Mouse (Mus musculus) embryonic stem cell, embryonic (primary cell): ENCODE results near the gene Tmco1.

Experiments used
- CTCF ChIA-PET, 4 experiments: fragments of 300-600 bp in 2 of 4; fragments of 350-600 bp in 2 of 4; sonication (Branson Sonifier 250); formaldehyde crosslinking; loops; one replicate each; lab custom pipeline; 2022; ENCODE audit warnings: inconsistent platforms in 2 of 4; lab: Charles Lee
- POLR2A ChIA-PET, 4 experiments: fragments of 300-600 bp in 2 of 4; fragments of 350-600 bp in 2 of 4; sonication (Branson Sonifier 250); formaldehyde crosslinking; loops; one replicate each; lab custom pipeline; 2022; ENCODE audit warnings: antibody characterized with exemption in 4 of 4, inconsistent platforms in 1 of 4; lab: Charles Lee

Gene Tmco1

DNA sequence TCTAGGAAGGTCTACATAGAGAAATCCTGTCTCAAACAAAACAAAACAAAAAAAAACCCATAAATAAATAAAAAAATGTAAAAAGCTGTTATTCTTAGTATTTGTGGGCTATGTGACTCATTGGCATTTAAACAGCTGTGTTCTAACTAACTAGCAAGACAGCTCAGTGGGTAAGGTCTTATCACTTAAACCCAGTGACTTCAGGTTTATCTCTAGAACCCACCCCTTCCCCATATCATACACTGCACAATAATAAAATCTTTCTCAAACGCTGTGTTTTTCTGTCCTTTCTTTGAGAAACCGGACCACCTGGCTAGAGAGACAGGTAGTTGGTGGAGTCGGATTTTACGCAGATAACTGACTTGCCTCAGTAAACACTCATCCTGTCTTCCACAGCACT lies 59.8 kb downstream of the Tmco1 start:
- ChIA-PET CTCF (interaction anchor here in 3 of 4 experiments (0.6 to 2.0 kb wide), 8 partner anchors 16 to 631 kb away, joined by 3 to 5 read pairs (median 4); partner anchors contain the start of gene Mgst3 (in 1 of the 3)), POLR2A (interaction anchor here in 1 of 4 experiments (0.9 to 1.5 kb wide), 6 partner anchors 9 to 79 kb away, joined by 3 to 7 read pairs (median 4); partner anchors contain the start of genes Aldh9a1 and Mgst3)

- POLR2A ChIA-PET, result interaction anchor here in 1 of 4 experiments (0.7 to 1.5 kb wide), 6 partner anchors 9 to 79 kb away, joined by 3 to 4 read pairs (median 3); partner anchors contain the start of genes Aldh9a1 and Mgst3
- CTCF ChIA-PET, result interaction anchor here in 2 of 4 experiments (1.6 to 2.0 kb wide), 2 partner anchors 276 kb away, joined by 3 to 5 read pairs; no protein-coding TSS in a partner anchor
These were observed 60.3 kb downstream of the Tmco1 start for GRCm38 (mm10) chr1:167368513-167368912.

DNA sequence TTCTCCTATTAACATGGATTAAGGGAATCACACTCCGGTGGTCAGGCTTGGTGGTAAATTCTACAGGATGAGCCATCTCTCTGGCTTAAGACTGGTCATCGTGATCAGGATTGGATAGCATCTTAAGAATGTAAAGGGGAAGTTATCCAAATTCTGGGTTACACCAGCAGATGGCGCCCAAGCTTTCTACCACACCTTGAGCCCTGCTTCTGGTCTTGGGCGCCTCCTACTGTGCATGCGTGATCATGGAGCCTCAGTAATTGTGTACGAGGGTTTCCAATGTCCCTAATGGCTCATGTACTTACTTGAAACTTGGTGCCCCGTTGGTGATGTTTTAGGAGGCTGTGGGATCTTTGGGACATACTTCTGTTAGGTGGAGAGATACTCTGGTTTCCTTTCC lies 61.7 kb downstream of the Tmco1 start:
- CTCF ChIA-PET, result interaction anchor here (0.6 to 1.8 kb wide), 42 partner anchors 8 to 324 kb away, joined by 3 to 21 read pairs (median 4); partner anchors contain the start of genes Mgst3 (in 4 of the 4) and Aldh9a1 (in 3 of the 4)
- POLR2A ChIA-PET, result interaction anchor here in 2 of 4 experiments (0.6 to 1.9 kb wide), 6 partner anchors 13 to 154 kb away, joined by 3 to 8 read pairs (median 4); partner anchors contain the start of genes Aldh9a1 (in 1 of the 2) and Mgst3 (in 1 of the 2)

GRCm38 (mm10) chr1:167372739-167373138 lies 64.6 kb downstream of the Tmco1 start:
- CTCF ChIA-PET, result interaction anchor here in 3 of 4 experiments (0.6 to 3.2 kb wide), 5 partner anchors 10 to 272 kb away, joined by 3 to 21 read pairs (median 4); partner anchors contain the start of gene Mgst3 (in 1 of the 3)
- POLR2A ChIA-PET, result interaction anchor here in 2 of 4 experiments (1.0 to 1.9 kb wide), 7 partner anchors 8 to 299 kb away, joined by 3 to 11 read pairs (median 3); partner anchors contain the start of gene Mgst3 (in 1 of the 2)

DNA sequence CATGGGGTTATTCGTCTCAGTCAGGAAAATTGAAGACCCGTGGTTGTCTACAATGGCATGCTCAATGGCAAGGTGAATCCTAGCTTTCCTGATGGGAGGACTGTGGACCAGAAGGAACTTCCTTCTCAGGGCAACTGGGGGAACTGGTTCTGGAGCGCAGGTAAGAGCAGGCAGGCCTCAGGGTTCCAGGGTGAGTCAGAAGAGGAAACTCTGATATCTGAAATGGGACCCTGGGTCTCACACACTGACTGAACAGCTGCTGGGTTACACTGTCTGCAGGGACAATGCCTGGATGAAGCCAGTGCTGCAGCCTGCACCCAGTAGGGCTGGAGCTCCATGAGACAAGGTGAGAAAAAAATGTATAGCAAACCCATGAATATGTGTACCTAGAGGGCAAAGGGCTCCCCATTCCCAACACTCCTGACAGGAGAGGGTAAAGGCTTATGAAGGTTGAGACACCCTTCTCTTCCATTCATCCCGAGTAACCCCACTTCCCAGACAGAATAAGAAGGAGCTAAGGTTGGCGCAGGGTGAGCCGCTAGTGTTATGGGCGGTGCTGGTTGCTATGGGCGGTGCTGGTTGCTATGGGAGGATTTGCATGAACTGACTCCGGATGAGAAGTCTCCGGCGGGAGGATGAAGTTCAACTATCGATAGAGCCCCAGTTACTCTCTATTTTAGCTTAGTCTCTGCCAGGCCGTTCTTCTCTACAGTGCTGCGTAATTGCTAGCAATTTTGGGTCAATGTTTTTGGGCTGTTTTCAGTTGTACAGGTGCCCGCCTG lies 66.0 kb downstream of the Tmco1 start:
- CTCF ChIA-PET, result interaction anchor here (0.5 to 3.2 kb wide), 16 partner anchors 14 to 271 kb away, joined by 3 to 21 read pairs (median 3); partner anchors contain the start of genes Mgst3 (in 3 of the 4) and Aldh9a1 (in 1 of the 4)
- POLR2A ChIA-PET, result interaction anchor here (0.5 to 1.9 kb wide), 17 partner anchors 8 to 511 kb away, joined by 3 to 11 read pairs (median 4); partner anchors contain the start of gene Mgst3 (in 3 of the 4)

DNA sequence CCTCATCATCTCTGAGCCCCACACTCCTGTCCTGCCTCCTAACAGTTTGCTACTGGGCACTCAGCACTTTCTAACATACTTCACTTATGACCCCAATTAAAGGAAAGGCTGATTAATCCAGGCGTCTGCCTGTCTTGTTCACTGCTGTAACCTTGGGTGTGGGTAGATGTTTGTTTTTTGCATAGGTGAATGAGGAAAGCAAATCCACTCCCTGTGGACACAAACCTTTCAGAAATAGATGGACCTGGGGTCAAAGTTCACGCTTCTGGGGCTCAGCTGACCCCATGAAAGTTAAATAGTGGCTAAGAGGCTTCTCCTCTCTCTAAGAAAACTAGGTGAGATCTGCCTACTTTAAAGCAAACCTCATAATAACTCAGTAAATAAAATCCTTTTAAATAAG lies 66.8 kb downstream of the Tmco1 start:
- CTCF ChIA-PET, result interaction anchor here (0.6 to 3.2 kb wide), 12 partner anchors 13 to 270 kb away, joined by 3 to 21 read pairs (median 4); partner anchors contain the start of genes Mgst3 (in 3 of the 4) and Aldh9a1 (in 1 of the 4)
- POLR2A ChIA-PET, result interaction anchor here in 2 of 4 experiments (0.5 to 1.9 kb wide), 12 partner anchors 8 to 511 kb away, joined by 3 to 11 read pairs (median 4); partner anchors contain the start of gene Mgst3 (in 2 of the 2)

- ChIA-PET CTCF (interaction anchor here in 2 of 4 experiments (0.6 to 1.5 kb wide), 3 partner anchors 8 to 102 kb away, joined by 3 to 9 read pairs (median 4); partner anchors contain the start of gene Mgst3 (in 1 of the 2)), POLR2A (interaction anchor here in 1 of 4 experiments (0.6 to 4.8 kb wide), 3 partner anchors 10 to 15 kb away, joined by 3 to 22 read pairs (median 3); partner anchors contain the start of gene Mgst3)
These were observed 69.8 kb downstream of the Tmco1 start for GRCm38 (mm10) chr1:167378019-167378418.

DNA sequence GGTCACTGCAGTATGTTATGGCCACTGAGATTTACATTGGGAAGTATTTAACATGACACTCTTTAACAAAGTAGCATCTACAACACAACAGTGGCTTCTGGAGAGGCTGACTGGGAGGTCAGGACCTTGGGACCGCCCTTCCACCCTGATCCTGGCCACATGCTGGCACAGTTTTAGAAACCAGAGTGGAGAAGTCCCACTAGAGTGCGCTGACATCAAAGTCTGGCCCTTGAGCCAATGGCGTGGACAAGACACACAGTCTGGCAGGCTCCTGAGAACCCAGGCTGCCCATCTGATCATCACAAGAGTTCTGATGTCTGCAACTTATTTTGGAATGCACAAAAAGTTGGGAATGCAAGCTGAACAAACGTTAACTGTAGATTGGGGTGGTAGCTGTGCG lies 71.6 kb downstream of the Tmco1 start:
- CTCF ChIA-PET, result no interaction called here
- POLR2A ChIA-PET, result interaction anchor here in 3 of 4 experiments (0.6 to 4.8 kb wide), 4 partner anchors 11 to 14 kb away, joined by 3 to 22 read pairs (median 6); partner anchors contain the start of gene Mgst3 (in 3 of the 3)

GRCm38 (mm10) chr1:167380223-167380622 lies 72.0 kb downstream of the Tmco1 start:
- CTCF ChIA-PET, result no interaction called here
- POLR2A ChIA-PET, result interaction anchor here in 2 of 4 experiments (1.0 to 4.8 kb wide), 7 partner anchors 8 to 41 kb away, joined by 3 to 22 read pairs (median 4); partner anchors contain the start of gene Mgst3 (in 2 of the 2)

GRCm38 (mm10) chr1:167381050-167382015 lies 73.2 kb downstream of the Tmco1 start:
- POLR2A ChIA-PET, result interaction anchor here in 3 of 4 experiments (0.6 to 4.8 kb wide), 11 partner anchors 7 to 340 kb away, joined by 3 to 22 read pairs (median 4); partner anchors contain the start of gene Mgst3 (in 2 of the 3)
- CTCF ChIA-PET, result interaction anchor here in 3 of 4 experiments (0.6 to 1.5 kb wide), 3 partner anchors 12 to 262 kb away, joined by 5 to 6 read pairs (median 5); partner anchors contain the start of gene Mgst3 (in 2 of the 3)

GRCm38 (mm10) chr1:167382316-167382715 lies 74.1 kb downstream of the Tmco1 start:
- CTCF ChIA-PET, result interaction anchor here (0.5 to 1.5 kb wide), 7 partner anchors 9 to 1359 kb away, joined by 3 to 14 read pairs (median 5); partner anchors contain the start of gene Mgst3 (in 3 of the 4)
- POLR2A ChIA-PET, result interaction anchor here in 3 of 4 experiments (0.6 to 2.6 kb wide), 10 partner anchors 8 to 339 kb away, joined by 3 to 10 read pairs (median 4); partner anchors contain the start of gene Mgst3 (in 2 of the 3)

GRCm38 (mm10) chr1:167382763-167383162 lies 74.6 kb downstream of the Tmco1 start:
- POLR2A ChIA-PET, result interaction anchor here in 2 of 4 experiments (0.6 to 1.7 kb wide), 10 partner anchors 9 to 286 kb away, joined by 3 to 8 read pairs (median 3); partner anchors contain the start of gene Mgst3 (in 2 of the 2)
- CTCF ChIA-PET, result interaction anchor here (0.5 to 1.5 kb wide), 6 partner anchors 10 to 1360 kb away, joined by 3 to 14 read pairs (median 6); partner anchors contain the start of gene Mgst3 (in 3 of the 4)

GRCm38 (mm10) chr1:167383178-167383577 lies 75.0 kb downstream of the Tmco1 start:
- ChIA-PET POLR2A (interaction anchor here in 2 of 4 experiments (0.6 to 1.7 kb wide), 8 partner anchors 8 to 33 kb away, joined by 3 to 8 read pairs (median 4); partner anchors contain the start of gene Mgst3 (in 2 of the 2)), CTCF (interaction anchor here in 1 of 4 experiments (0.9 to 1.5 kb wide), 2 partner anchors 11 to 255 kb away, joined by 4 to 6 read pairs; partner anchors contain the start of gene Mgst3)
